Mouse (Mus musculus): ENCODE measurements around the gene Gm10715. TPM values are rescaled to one million over a fixed set of nuclear protein-coding genes. Genes with fewer than 3 reads are reported as not detected.
"Not testable (repeated sequence)": the region's sequence is repeated elsewhere in the genome, so short reads cannot be mapped to it uniquely, and the experiment has no call there.

Gm10715 gene
- total RNA-seq, 2 experiments from 2014 or later = not detected

DNA sequence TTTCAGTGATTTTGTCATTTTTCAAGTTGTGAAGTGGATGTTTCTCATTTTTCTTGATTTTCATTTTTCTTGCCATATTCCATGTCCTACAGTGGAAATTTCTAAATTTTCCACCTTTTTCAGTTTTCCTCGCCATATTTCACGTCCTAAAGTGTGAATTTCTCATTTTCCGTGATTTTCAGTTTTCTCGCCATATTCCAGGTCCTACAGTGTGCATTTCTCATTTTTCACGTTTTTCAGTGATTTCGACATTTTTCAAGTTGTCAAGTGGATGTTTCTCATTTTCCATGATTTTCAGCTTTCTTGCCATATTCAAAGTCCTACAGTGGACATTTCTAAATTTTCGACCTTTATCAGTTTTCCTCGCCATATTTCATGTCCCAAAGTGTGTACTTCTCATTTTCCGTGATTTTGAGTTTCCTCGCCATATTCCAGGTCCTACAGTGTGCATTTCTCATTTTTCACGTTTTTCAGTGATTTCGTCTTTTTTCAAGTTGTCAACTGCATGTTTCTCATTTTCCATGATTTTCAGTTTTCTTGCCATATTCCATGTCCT lies 11.7 kb upstream of the Gm10715 start, which contains the start of gene Gm10717:
TSS of gene Gm10717 (plus strand) at position 506 of the 556 bp plus-strand sequence.
- DNase-seq = not testable (repeated sequence)

- peak; percentile 54 for DNase-seq
Measured at GRCm38 (mm10) chr9:3025653-3026052, 11.0 kb upstream of the Gm10715 start.

DNA sequence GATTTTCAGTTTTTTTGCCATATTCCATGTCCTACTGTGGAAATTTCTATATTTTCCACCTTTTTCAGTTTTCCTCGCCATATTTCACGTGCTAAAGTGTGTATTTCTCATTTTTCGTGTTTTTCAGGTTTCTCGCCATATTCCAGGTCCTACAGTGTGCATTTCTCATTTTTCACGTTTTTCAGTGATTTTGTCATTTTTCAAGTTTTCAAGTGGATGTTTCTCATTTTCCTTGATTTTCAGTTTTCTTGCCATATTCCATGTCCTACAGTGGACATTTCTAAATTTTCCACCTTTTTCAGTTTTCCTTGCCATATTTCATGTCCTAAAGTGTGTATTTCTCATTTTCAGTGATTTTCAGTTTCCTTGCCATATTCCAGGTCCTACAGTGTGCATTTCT lies 10.5 kb upstream of the Gm10715 start:
- not testable (repeated sequence) for DNase-seq

DNA sequence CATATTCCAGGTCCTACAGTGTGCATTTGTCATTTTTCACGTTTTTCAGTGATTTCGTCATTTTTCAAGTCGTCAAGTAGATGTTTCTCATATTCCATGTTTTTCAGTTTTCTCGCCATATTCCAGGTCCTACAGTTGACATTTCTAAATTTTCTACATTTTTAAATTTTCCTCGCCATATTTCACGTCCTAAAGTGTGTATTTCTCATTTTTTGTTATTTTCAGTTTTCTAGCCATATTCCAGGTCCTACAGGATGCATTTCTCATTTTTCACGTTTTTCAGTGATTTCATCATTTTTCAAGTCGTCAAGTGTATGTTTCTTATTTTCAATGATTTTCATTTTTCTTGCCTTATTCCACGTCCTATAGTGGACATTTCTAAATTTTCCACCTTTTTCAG lies 9.9 kb upstream of the Gm10715 start:
- not testable (repeated sequence) for DNase-seq

DNA sequence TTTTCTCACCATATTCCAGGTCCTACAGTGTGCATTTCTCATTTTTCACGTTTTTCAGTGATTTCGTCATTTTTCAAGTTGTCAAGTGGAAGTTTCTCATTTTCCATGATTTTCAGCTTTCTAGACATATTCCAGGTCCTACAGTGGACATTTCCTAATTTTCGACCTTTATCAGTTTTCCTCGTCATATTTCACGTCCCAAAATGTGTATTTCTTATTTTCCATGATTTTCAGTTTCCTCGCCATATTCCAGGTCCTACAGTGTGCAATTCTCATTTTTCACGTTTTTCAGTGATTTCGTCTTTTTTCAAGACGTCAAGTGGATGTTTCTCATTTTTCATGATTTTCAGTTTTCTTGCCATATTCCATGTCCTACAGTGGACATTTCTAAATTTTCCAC lies 9.5 kb upstream of the Gm10715 start:
- DNase-seq = not testable (repeated sequence)

DNA sequence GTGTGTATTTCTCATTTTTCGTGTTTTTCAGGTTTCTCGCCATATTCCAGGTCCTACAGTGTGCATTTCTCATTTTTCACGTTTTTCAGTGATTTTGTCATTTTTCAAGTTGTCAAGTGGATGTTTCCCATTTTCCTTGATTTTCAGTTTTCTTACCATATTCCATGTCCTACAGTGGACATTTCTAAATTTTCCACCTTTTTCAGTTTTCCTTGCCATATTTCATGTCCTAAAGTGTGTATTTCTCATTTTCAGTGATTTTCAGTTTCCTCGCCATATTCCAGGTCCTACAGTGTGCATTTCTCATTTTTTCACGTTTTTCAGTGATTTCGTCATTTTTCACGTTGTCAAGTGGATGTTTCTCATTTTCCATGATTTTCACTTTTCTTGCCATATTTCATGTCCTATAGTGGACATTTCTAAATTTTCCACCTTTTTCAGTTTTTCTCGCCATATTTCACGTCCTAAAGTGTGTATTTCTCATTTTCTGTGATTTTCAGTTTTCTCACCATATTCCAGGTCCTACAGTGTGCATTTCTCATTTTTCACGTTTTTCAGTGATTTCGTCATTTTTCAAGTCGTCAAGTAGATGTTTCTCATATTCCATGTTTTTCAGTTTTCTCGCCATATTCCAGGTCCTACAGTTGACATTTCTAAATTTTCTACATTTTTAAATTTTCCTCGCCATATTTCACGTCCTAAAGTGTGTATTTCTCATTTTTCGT lies 7.2 kb upstream of the Gm10715 start:
- not testable (repeated sequence) for DNase-seq

DNA sequence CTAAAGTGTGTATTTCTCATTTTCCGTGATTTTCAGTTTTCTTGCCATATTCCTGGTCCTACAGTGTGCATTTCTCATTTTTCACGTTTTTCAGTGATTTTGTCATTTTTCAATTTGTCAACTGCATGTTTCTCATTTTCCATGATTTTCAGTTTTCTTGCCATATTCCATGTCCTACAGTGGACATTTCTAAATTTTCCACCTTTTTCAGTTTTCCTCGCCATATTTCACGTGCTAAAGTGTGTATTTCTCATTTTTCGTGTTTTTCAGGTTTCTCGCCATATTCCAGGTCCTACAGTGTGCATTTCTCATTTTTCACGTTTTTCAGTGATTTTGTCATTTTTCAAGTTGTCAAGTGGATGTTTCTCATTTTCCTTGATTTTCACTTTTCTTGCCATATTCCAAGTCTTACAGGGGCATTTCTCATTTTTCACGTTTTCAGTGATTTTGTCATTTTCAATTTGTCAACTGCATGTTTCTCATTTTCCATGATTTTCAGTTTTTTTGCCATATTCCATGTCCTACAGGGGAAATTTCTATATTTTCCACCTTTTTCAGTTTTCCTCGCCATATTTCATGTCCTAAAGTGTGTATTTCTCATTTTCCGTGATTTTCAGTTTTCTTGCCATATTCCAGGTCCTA lies 5.9 kb upstream of the Gm10715 start:
- DNase-seq = not testable (repeated sequence)

- DNase-seq = not testable (repeated sequence)
Measured at GRCm38 (mm10) chr9:3034299-3034698, 2.4 kb upstream of the Gm10715 start, which contains the start of gene Gm17535. TSS of gene Gm17535 (plus strand) at chr9:3034599.

GRCm38 (mm10) chr9:3038161-3038560 lies 1.5 kb downstream of the Gm10715 start:
- not testable (repeated sequence) for DNase-seq

Small RNA genes lying within 50 kb of the gene (microRNA-seq; reads per million reads assigned to microRNA genes)
- 0 to 0.26 reads per million in 2 experiments for gene Mir101c (ENCODE audit: borderline replicate concordance in 2 of 2)

Other genes starting within 250 kb of the Gm10715 start
- not detected for gene Gm10722, start 36.0 kb upstream of the Gm10715 start, total RNA-seq (2021)
- not detected for gene Gm11168, start 33.5 kb upstream of the Gm10715 start, total RNA-seq (2021)
- gene Gm10721, start 23.7 kb upstream of the Gm10715 start, total RNA-seq (2021) = not detected
- gene Gm10720, start 21.2 kb upstream of the Gm10715 start, total RNA-seq (2021) = not detected
- gene Gm10719, start 19.5 kb upstream of the Gm10715 start, total RNA-seq (2021) = not detected
- gene Gm10718, start 13.3 kb upstream of the Gm10715 start, total RNA-seq (2021) = not detected
- gene Gm10717, start 11.5 kb upstream of the Gm10715 start, total RNA-seq (2021) = not detected
- not detected for gene Gm17535, start 2.3 kb upstream of the Gm10715 start, total RNA-seq (2021)

Measured in gastrocnemius, postnatal 25 days (tissue).